Mouse (Mus musculus) limb, embryonic 15.5 days (tissue): ENCODE measurements around the gene Tspan5. TPM values are rescaled to one million over a fixed set of nuclear protein-coding genes. Genes with fewer than 3 reads are reported as not detected.

Experiments
- ATAC-seq: fragments of 200-750 bp; cut with Nextera tagmentation; 2 replicates; pipeline ENCODE4 v1.8.0; 2017; ENCODE audit warnings: low read depth, moderate TSS enrichment; ENCODE audit not compliant: insufficient number of reproducible peaks, low FRiP score, low TSS enrichment
- H3K27ac ChIP-seq: fragments of 300-500 bp; sonication (generic); 2 replicates; pipeline ENCODE4 v1.5.1; 2015; ENCODE audit warnings: moderate library complexity, mild to moderate bottlenecking, inconsistent platforms
- H3K27me3 ChIP-seq: fragments of 300-500 bp; sonication (generic); 2 replicates; pipeline ENCODE4 v1.6.1; 2015; ENCODE audit warnings: inconsistent platforms
- H3K36me3 ChIP-seq: fragments of 300-500 bp; sonication (generic); 2 replicates; pipeline ENCODE4 v1.6.1; 2015; ENCODE audit warnings: inconsistent platforms
- H3K4me1 ChIP-seq: fragments of 300-500 bp; sonication (generic); 2 replicates; pipeline ENCODE4 v1.6.1; 2015; ENCODE audit warnings: inconsistent platforms
- H3K4me2 ChIP-seq: fragments of 300-500 bp; sonication (generic); 2 replicates; pipeline ENCODE4 v1.6.1; 2015; ENCODE audit warnings: mild to moderate bottlenecking, inconsistent platforms
- H3K4me3 ChIP-seq: fragments of 300-500 bp; sonication (generic); 2 replicates; pipeline ENCODE4 v1.5.1; 2015; ENCODE audit warnings: mild to moderate bottlenecking, inconsistent platforms
- H3K9ac ChIP-seq: fragments of 300-500 bp; sonication (generic); 2 replicates; pipeline ENCODE4 v1.6.1; 2015; ENCODE audit warnings: inconsistent platforms
- H3K9me3 ChIP-seq: fragments of 300-500 bp; sonication (generic); 2 replicates; pipeline ENCODE4 v1.6.1; 2016; ENCODE audit warnings: inconsistent platforms
- WGBS: fragments of 180-500 bp; shearing (Covaris S2); methylation state at CpG from one replicate; pipeline ENCODE4 v1.1.7; 2015; 5-methylcytosine and 5-hydroxymethylcytosine counted together
- polyA plus RNA-seq: library from polyadenylated mRNA; unstranded; fragments of >200 nt; fragmentation: Nextera tagmentation; extraction: Ambion mirVana; gene quantifications from 2 replicates; pipeline ENCODE4 v1.2.1, GENCODE M21; 2015

Gene Tspan5
- polyA plus RNA-seq, 1 experiment from 2014 or later, result 44.7 TPM

DNA sequence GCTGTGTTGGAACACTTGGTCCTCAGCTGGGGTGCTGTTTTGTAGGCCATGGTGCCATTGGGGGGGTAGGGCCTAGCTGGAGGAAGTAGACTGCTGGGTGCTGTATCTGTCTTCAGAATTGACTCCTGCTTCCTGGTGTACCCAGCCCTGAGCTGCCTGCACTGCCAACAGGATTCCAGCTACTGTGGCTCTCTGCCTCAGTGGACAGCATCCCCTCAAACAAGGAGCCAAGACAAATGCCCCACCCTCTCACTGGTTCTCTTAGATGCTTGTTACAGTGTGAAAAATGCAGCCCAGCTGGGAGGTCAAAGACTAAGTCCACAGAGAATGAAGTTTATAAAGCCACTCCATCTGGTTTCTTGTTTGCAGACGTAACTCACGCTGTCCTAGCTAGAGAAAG, 101.2 kb downstream of the Tspan5 start:
- Histone ChIP-seq H3K4me2 (no peak overlapping the region), H3K4me1 (peaks cover 5% of the 10 kb centered on the region; the same call in 1 of the 2 replicates), H3K27ac (no peak overlapping the region), H3K36me3 (no peaks in the 10 kb centered on the region), H3K9ac (no peak overlapping the region), H3K9me3 (no peaks in the 10 kb centered on the region), H3K4me3 (no peak overlapping the region), H3K27me3 (no peaks in the 10 kb centered on the region)
- no peak for ATAC-seq
- 77% methylated on average over 2 of the region's 2 CpGs for WGBS

DNA sequence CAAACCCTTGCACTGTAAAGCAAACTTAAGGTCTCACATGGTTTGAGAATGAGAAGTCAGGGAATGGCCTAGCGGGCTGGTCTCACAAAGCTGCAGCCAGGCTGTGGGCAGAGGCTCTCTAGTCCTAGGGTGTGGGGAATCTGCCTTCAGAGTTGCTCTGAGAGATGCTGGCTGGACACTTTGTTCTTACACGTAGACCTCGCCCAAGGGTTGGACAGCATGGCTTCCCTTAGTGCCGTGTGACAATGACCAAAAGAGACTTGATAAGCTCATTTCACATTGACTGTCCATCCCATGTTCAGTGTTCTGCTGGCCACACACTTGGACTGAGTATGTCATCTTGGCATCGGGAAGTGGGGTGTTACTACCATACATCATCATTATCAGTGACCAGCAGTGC, 101.6 kb downstream of the Tspan5 start:
- Histone ChIP-seq H3K36me3 (no peaks in the 10 kb centered on the region), H3K9ac (no peak overlapping the region), H3K4me2 (no peak overlapping the region), H3K27ac (no peak overlapping the region), H3K4me3 (no peak overlapping the region), H3K27me3 (no peaks in the 10 kb centered on the region), H3K4me1 (peaks cover 5% of the 10 kb centered on the region; the same call in 1 of the 2 replicates), H3K9me3 (no peaks in the 10 kb centered on the region)
- ATAC-seq, result no peak
- WGBS, result 92% methylated on average over 5 of the region's 5 CpGs

DNA sequence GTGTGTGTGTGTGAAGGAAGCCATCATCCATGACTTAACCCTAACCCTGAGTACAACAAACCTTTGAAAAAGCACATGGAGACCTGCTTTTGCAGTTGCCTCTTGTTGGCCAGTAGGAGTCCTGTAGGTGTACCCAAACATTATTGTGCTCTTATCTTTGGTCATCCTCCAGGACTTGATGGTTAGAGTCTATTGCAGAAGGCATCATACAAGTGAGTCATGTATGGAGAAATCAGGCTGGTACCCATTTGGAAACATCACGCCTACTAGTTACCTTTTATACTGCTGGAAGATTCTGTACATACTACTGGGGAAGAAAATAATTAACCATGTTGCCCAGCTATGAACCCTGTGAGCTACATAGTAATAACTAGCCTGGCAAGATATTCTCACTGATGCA, 103.8 kb downstream of the Tspan5 start:
- no peak overlapping the region for H3K4me3 ChIP-seq
- H3K9me3 ChIP-seq, result no peaks in the 10 kb centered on the region
- no peak overlapping the region for H3K27ac ChIP-seq
- H3K4me1 ChIP-seq, result peaks cover 12% of the 10 kb centered on the region; the same call in 1 of the 2 replicates
- H3K4me2 ChIP-seq, result no peak overlapping the region
- no peak overlapping the region for H3K9ac ChIP-seq
- 96% methylated on average over 1 of the region's 1 CpGs for WGBS
- no peaks in the 10 kb centered on the region for H3K36me3 ChIP-seq
- no peak for ATAC-seq
- H3K27me3 ChIP-seq, result no peaks in the 10 kb centered on the region

DNA sequence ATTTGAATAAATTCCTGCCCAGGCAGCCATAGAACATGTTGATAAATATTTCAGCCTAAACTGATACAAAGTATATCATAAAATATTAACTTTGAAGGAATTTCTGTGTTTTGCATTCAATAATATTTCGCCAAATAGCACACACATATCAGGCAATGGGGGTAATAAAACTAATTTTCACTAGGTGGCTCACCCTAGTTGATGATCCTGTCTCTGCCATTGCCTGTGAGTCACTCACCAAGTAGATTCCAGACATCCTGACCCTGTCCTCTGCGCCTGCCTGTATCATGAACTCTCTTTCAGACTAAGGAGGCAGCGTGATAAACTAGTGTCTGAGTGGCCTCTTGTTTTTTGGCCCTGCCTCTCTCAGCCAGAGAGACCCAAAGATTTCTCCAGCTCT, 105.8 kb downstream of the Tspan5 start:
- WGBS, result 87% methylated on average over 3 of the region's 3 CpGs
- Histone ChIP-seq H3K9ac (no peak overlapping the region), H3K27me3 (no peaks in the 10 kb centered on the region)

DNA sequence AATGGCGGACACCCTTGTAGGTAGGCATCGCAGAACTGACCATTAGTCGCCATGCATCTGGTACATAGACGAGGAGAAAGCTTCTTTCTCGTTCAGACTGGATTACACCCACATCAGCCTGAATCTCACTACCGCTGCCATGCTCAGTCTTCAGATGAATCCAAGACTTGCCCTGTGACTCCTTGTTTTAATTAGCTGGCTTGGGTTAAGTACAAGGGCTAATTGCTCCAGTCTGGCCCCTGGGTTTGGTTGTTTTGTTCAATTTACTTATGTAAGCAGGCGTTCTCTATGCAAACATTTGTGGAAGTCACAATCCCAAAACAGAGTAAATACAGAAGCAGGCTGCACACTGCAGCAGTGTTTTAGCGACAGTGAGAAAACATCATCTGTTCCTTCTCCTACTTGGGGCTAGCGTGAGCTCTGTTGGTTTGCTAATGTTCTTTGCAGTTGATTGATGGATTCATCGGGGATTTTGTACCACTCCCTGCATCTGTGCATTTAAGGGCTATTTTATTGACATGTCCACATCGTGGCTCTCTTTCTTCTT, 107.8 kb downstream of the Tspan5 start:
- H3K4me1 ChIP-seq, result peaks cover 38% of the 10 kb centered on the region
- no peak overlapping the region for H3K4me3 ChIP-seq
- H3K4me2 ChIP-seq, result no peak overlapping the region
- ATAC-seq, result no peak
- H3K27ac ChIP-seq, result no peak overlapping the region
- no peaks in the 10 kb centered on the region for H3K27me3 ChIP-seq
- H3K9me3 ChIP-seq, result no peaks in the 10 kb centered on the region
- H3K9ac ChIP-seq, result no peak overlapping the region
- H3K36me3 ChIP-seq, result no peaks in the 10 kb centered on the region
- 42% methylated on average over 11 of the region's 11 CpGs for WGBS

More for the DNA sequence above, 105.8 kb downstream of the Tspan5 start:
- H3K4me1 ChIP-seq, result peaks cover 21% of the 10 kb centered on the region
- no peak overlapping the region for H3K27ac ChIP-seq
- ATAC-seq, result no peak
- H3K9me3 ChIP-seq, result no peaks in the 10 kb centered on the region
- H3K36me3 ChIP-seq, result no peaks in the 10 kb centered on the region
- no peak overlapping the region for H3K4me2 ChIP-seq
- no peak overlapping the region for H3K4me3 ChIP-seq

DNA sequence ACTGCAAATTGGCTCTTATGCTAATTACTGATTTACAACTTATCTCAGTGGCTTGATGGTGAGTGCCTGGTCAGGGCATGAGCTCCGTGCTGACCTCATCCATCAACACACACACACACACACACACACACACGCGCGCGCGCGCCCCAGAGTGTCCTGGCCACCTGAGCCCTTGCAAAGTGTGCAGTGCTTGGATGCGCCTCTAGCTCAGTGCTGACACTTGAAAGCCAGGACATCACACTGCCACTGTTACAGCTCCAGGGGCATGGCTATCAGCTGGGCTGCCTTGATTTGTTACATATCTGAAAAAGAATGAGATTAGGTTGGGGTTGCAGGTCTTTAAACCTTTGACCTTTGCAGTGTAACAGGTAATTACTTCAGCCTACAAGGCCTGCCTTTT, 109.9 kb downstream of the Tspan5 start:
- WGBS, result 69% methylated on average over 8 of the region's 8 CpGs
- Histone ChIP-seq H3K4me2 (no peak overlapping the region), H3K27ac (no peak overlapping the region), H3K27me3 (no peaks in the 10 kb centered on the region), H3K4me3 (no peak overlapping the region), H3K36me3 (no peaks in the 10 kb centered on the region), H3K9me3 (no peaks in the 10 kb centered on the region), H3K4me1 (peaks cover 54% of the 10 kb centered on the region), H3K9ac (no peak overlapping the region)
- no peak for ATAC-seq

DNA sequence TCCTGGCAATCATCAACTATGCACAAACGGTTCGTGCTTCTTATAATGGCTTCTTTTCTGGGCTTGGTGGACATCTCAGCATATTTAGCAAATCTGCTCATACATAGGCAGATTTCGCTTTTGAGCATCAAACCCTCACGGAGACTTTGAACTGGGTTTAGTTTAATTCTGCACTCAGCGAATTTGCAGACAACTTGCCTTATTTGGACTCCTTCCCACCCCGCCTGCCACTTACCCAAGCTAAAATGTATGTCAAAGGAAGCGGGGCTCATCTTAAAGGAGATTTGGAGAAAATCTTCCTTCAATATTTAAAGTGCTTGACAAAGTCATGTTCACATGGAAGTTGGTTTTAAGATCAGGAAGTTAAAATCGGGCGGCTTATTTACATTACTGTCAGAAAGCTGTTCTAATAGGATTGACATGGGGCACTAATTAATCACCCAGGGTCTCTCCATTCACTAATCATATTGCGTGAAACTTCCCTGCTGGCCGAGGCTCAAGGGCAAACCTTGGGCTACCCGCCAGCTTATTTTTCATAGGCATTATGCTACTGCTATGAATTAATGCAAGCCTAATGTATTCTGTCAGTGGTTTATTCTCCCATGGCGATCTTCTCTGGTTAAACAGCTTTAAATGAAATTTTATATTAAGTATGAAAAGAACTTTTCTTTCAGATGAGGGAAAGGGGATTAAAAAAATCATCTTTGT, 111.1 kb downstream of the Tspan5 start:
- Histone ChIP-seq H3K27ac (no peak overlapping the region), H3K4me2 (no peak overlapping the region), H3K9me3 (no peaks in the 10 kb centered on the region), H3K9ac (no peak overlapping the region), H3K36me3 (no peaks in the 10 kb centered on the region), H3K4me1 (peaks cover 65% of the 10 kb centered on the region), H3K27me3 (no peaks in the 10 kb centered on the region), H3K4me3 (no peak overlapping the region)
- WGBS, result 54% methylated on average over 13 of the region's 13 CpGs
- no peak for ATAC-seq

DNA sequence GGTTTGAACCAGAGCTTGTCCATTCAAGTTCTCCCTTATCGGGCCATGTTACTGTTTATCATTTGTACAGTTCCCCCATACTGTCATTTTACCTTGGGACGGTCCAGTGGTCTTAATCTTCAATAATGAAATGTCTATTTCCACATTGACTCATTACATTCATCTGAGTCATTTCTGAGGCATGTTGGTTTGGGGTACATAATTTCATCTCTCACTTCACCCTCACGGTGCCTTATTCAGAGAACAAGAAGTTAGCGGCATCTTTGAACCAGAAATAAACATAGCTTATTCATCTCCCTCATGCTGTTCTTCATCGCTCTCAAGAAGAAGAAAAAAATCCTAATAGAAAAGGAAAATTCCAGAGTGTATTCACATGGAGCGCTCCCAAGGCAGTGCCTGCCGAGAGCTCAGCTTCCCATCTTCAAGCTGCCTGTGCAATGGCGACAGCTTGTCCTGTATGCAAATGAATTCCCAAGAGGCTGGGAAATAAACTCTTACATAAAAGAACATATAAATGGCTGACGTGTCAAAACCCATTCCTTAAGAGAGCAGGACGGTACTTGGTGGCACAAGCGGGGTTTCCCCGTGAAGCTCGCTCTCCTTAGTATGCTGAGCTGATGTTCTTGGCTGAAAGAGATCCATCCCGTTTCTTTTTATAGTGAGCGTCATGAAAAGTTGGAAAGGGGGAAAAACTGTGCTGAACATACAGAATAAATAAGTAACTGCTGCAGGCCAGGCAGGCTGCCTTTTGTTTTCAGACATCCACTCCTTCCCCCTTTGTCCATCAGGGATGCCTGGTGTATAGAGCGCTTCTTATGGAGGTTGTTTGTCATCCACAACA, 112.2 kb downstream of the Tspan5 start:
- Histone ChIP-seq H3K4me3 (no peak overlapping the region), H3K9ac (no peak overlapping the region), H3K4me1 (peaks cover 76% of the 10 kb centered on the region), H3K4me2 (no peak overlapping the region), H3K36me3 (no peaks in the 10 kb centered on the region), H3K27ac (peak overlapping the region; percentile 30; the same call in 1 of the 2 replicates), H3K27me3 (no peaks in the 10 kb centered on the region), H3K9me3 (no peaks in the 10 kb centered on the region)
- 56% methylated on average over 16 of the region's 16 CpGs for WGBS
- ATAC-seq, result no peak

DNA sequence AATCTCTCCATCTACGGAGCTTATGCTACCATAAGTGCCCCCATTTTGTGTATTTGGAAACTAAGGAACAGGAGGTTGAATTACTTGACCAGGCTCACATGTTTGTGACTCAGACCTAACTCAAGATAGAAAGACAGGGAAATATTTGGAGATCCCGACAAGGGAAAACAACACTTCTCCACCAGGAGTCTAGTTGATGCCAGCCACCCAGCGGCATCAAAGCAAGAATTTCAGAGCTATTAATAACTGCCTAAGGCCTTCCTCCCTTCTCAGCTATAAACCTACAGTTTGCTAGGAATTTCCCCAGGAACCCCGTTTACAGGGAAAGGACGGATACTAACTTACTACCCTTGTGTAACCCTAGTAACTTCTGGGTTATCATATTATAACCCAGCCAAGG, 113.4 kb downstream of the Tspan5 start:
- Histone ChIP-seq H3K9me3 (no peaks in the 10 kb centered on the region), H3K4me1 (peaks cover 78% of the 10 kb centered on the region), H3K4me3 (no peak overlapping the region), H3K9ac (no peak overlapping the region), H3K27me3 (no peaks in the 10 kb centered on the region), H3K27ac (no peak overlapping the region), H3K36me3 (no peaks in the 10 kb centered on the region), H3K4me2 (no peak overlapping the region)
- 36% methylated on average over 5 of the region's 5 CpGs for WGBS
- no peak for ATAC-seq

DNA sequence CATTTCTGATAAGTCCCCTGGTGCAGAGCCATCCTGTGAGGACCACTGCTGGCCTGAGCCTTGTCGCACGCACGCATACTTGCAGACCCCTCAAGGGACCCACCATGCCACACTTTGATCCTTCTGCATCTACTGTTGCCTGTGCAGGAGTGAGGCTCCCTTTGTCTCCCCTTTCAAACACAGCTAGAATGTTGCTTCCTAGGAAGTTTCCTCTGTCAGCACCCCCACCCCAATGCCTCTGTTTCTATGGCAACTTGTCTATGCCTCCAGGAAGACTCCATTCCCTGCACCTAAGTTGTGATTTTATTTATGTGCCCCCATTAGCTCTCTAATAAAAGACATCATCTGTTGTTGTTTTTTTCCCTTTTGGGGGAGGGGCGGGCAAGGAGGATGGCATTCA, 115.0 kb downstream of the Tspan5 start:
- H3K4me1 ChIP-seq, result peaks cover 81% of the 10 kb centered on the region
- 58% methylated on average over 4 of the region's 4 CpGs for WGBS
- H3K4me2 ChIP-seq, result no peak overlapping the region
- no peaks in the 10 kb centered on the region for H3K9me3 ChIP-seq
- ATAC-seq, result no peak
- H3K27me3 ChIP-seq, result no peaks in the 10 kb centered on the region
- no peak overlapping the region for H3K4me3 ChIP-seq
- H3K9ac ChIP-seq, result no peak overlapping the region
- no peaks in the 10 kb centered on the region for H3K36me3 ChIP-seq
- H3K27ac ChIP-seq, result peak overlapping the region; percentile 89

DNA sequence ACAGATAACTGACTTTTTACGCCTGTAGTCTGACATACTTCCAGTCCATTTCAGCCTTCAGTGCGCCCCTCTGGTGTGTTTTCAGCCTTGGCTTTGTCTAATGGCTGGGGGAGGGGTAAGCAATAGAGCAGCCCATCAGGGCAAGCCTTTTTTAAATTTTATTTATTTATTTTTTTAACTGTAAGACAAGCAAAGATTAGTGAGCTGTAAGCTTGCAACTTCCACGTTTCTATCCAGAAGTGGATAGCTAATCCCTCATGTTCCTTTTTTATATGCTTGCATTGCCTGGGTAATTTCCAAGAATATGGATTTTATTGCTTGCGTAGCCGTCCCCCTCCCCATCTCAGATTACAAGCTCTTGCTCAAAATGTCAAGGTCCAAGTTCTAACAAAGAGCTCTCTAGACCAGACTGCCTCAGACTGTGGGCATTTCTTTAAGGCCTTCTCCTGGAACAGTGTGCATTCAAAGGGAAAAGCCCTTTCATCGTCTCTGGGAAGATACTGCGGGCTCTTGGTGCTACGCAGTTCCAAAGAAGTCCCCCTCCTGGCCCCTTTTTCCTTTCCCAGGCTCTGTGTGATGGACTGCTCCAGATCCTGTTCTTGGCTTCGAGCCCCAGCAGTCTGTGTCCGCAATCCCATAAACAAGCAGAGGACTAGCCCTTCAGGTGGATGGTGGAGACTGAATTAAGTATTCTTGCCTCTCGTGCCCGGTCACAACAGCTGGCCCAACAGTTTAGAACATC, 116.0 kb downstream of the Tspan5 start:
- H3K9ac ChIP-seq, result no peak overlapping the region
- 25% methylated on average over 12 of the region's 12 CpGs for WGBS
- H3K4me2 ChIP-seq, result peak overlapping the region; percentile 14; the same call in 1 of the 2 replicates

More for the DNA sequence above, 116.0 kb downstream of the Tspan5 start:
- H3K27me3 ChIP-seq, result no peaks in the 10 kb centered on the region
- H3K36me3 ChIP-seq, result no peaks in the 10 kb centered on the region
- no peaks in the 10 kb centered on the region for H3K9me3 ChIP-seq
- H3K4me3 ChIP-seq, result no peak overlapping the region
- peaks cover 74% of the 10 kb centered on the region for H3K4me1 ChIP-seq
- peak; percentile 48; the same call in 1 of the 2 replicates for ATAC-seq
- peak overlapping the region; percentile 89 for H3K27ac ChIP-seq
